Mouse (Mus musculus) left cerebral cortex, postnatal 4 days (tissue): ENCODE data around the gene Rpl36-ps4. TPM values are rescaled to one million over a fixed set of nuclear protein-coding genes. Genes with fewer than 3 reads are reported as not detected.
"Not testable (repeated sequence)": the region's sequence is repeated elsewhere in the genome, so short reads cannot be mapped to it uniquely, and the experiment has no call there.

Experiments used
- DNase-seq: peaks from one replicate; pipeline ENCODE4 v3.0.0-alpha.2; 2022
- intact Hi-C: fragments of 180-260 bp; cut with DNase I; formaldehyde crosslinking; loops from one replicate; pipeline ENCODE4 v1.15.1; 2025
- total RNA-seq, 2 experiments: library from RNA; stranded (reverse); gene quantifications; 2 replicates each; pipeline ENCODE4 v1.2.3; 2021

Gene Rpl36-ps4
- total RNA-seq, 2 experiments from 2014 or later = not detected

- no peak for DNase-seq
- intact Hi-C loops = no loop called here
These were observed 14.0 kb downstream of the Rpl36-ps4 start for GRCm38 (mm10) chr17:87934736-87935135.

DNA sequence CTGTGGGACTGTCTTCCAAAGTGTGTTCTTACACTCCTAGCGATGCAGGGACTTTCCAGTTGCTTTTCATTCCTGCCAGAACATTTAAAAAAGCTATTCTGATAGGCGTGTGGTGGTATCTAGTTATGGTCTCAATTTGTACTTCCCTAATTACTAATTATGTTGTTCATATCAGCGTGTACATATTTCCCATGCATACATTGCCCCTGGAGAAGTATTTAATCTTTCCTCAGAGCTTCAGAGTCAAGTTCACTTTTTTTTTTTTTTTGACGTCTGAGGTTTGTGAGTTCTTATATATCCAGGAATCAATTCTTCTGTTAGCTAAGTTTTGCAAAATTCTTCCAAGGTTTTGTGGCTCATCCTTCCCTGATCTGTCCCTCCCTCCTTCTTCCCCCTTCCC, 15.4 kb downstream of the Rpl36-ps4 start:
- DNase-seq = no peak
- intact Hi-C loops = no loop called here

- intact Hi-C loops = loop anchor here (1.0 to 10.0 kb wide), 3 partner anchors 258 to 634 kb away; no protein-coding TSS in a partner anchor
- peak; percentile 79 for DNase-seq
These were observed 28.3 kb downstream of the Rpl36-ps4 start for GRCm38 (mm10) chr17:87948965-87949584.

DNA sequence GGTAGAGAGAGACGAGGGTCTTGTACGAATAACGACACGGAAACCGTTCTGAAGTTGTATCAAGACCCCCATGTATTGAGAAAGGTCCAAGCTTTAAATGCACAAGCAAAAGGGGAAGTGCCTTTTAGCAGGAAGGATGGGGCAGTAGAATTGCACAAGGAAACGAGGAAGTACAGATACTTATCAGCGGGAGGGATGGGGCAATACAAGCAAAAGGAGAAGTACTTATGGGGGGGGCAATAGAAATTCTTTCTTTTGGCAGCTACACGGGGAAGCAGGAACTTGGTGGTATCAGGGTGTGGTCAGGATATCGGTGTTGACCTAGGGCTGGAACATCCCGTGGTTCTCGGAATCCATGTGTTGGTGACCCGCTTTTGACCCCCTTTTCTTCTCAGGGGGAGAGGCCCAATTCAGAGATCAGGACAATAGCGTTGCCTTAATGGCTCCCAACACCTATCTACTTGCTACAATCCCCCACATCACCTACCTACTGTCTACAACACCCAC, 33.9 kb downstream of the Rpl36-ps4 start:
- intact Hi-C loops, DNase-seq: not testable (repeated sequence)

- intact Hi-C loops = no loop called here
- DNase-seq = no peak
These were observed 36.5 kb downstream of the Rpl36-ps4 start for GRCm38 (mm10) chr17:87957096-87957840.

DNA sequence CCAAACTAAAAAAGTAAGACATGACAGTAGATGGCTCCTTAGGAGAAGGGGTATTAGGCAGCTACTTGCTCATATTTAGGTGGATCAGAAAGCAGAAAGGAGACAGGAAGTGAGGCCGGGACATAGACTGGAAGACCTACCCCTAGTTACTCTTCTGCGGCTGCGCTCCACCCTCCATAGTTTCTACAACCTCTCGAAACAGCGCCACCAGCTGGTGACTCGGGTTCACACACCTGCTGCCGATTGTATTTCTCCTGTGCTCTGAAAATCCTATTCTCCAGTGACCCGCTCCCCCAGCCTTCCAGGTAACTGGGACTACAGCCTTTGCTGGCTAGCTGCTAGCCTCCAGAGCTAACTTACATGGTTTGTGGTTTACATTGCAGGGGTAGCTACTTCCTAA, 37.5 kb downstream of the Rpl36-ps4 start:
- intact Hi-C loops = no loop called here
- DNase-seq = peak; percentile 16

DNA sequence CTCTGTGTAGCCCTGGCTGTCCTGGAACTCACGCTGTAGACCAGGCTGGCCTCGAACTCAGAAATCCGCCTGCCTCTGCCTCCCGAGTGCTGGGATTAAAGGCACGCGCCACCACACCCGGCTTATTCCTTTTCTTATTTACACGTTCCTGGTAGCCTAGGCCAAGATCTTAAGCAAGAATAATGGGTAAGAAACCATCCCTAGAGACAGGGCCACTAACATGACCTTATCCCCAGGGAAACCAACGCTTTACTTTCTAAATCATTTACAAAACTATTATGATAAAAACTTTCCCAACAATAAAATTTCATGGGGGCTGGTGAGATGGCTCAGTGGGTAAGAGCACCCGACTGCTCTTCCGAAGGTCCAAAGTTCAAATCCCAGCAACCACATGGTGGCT, 38.6 kb downstream of the Rpl36-ps4 start:
- intact Hi-C loops = not testable (repeated sequence)

DNA sequence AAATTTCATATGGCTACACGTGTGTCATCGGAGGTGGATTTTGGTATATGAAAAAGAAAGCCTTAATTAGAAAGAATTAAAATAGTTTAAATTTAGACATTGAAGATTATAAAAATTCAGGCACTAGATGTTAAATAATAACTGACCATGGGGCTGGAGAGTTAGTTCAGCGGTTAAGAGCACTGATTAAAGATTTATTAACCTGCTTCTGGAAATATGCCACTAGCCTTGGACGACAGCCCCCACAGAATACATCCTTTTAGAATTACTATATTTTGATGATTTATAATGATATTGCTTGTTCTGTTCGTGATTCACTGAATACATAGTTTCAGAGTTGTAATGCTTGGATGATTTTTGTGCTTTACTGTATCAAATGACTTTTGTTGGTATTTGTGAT, 39.2 kb downstream of the Rpl36-ps4 start:
- DNase-seq, intact Hi-C loops: not testable (repeated sequence)

More for the DNA sequence above, 38.6 kb downstream of the Rpl36-ps4 start:
- not testable (repeated sequence) for DNase-seq

- DNase-seq = no peak
- intact Hi-C loops = no loop called here
These were observed 42.6 kb downstream of the Rpl36-ps4 start for GRCm38 (mm10) chr17:87963081-87964075.

DNA sequence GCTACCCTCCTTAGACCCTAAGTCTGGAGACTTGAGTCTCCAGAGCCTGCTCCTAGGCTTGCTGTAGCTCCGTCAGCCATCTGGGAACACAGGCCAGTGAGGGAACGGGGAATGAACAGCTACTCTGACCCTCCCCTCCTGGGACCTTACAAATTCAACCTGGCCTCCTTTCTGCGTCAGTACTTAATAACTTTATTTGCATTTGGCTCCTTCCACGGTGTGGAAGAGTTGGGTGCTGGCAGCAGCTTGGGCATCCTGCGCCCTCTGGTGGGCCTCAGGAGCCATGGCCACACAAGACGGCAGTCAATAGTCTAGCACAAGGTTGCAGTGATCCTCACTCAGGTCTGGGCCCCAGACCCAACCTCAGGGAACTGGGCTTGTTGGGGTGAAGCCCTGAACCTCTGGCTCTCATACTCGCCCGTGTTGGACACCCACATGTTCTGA, 47.7 kb downstream of the Rpl36-ps4 start:
- intact Hi-C loops, DNase-seq: not testable (repeated sequence)

Other genes with a start within 250 kb of the Rpl36-ps4 start
- 10 to 100 TPM; 29.0 to 34.9 TPM for gene Msh2, start 248.6 kb upstream of the Rpl36-ps4 start, total RNA-seq
- gene Kcnk12, start 123.0 kb upstream of the Rpl36-ps4 start, total RNA-seq = 10 to 100 TPM; 15.4 to 16.6 TPM
- gene Msh6, start 54.1 kb downstream of the Rpl36-ps4 start, total RNA-seq = 10 to 100 TPM; 20.7 to 21.0 TPM
- gene Fbxo11, start 144.3 kb downstream of the Rpl36-ps4 start, total RNA-seq = 100 to 1,000 TPM; 128 to 142 TPM